10 mouse cellular contexts compared by ENCODE assay signal in genomic region chr12:3856748-3857147, GRCm38 (mm10). TPM values are rescaled to one million over a fixed set of nuclear protein-coding genes. Genes with fewer than 3 reads are reported as not detected.
DNase-seq lines count a peak whose midpoint lies in the region; ATAC-seq and TF ChIP-seq lines count a peak whose summit lies in the region.
"Had no signal": no experiment of that assay in that cellular context is flagged by ENCODE, and none has a peak within 500 bp of the region (broad histone marks: within the 10 kb centered on the region; RNA-seq: fewer than 3 reads in every experiment).

No protein-coding gene starts in this region.

- H3K9me3 ChIP-seq in heart, postnatal 0 days (replicated peaks; ENCODE audit: control insufficient read depth, low read length) = no peaks in the 10 kb centered on the region
- H3K9me3 ChIP-seq in lung, embryonic 14.5 days (ENCODE audit: low read depth, low read length) = no peaks in the 10 kb centered on the region
- no peaks in the 10 kb centered on the region for H3K9me3 ChIP-seq in liver, embryonic 11.5 days (ENCODE audit: control insufficient read depth, low read length)
- H3K9me3 ChIP-seq: intestine, embryonic 15.5 days; neural tube, embryonic 12.5 days had no signal

- peak overlapping the region; percentile 35 for H3K9ac ChIP-seq in heart, postnatal 0 days (replicated peaks; ENCODE audit: low read depth, low read length)
- no peak overlapping the region for H3K9ac ChIP-seq in lung, embryonic 14.5 days
- H3K9ac ChIP-seq in liver, embryonic 11.5 days (ENCODE audit: low read depth, low read length) = no peak overlapping the region
- H3K9ac ChIP-seq: neural tube, embryonic 12.5 days had no signal

- WGBS in heart, postnatal 0 days = 42% methylated on average over 2 of the region's 2 CpGs
- 67% methylated on average over 2 of the region's 2 CpGs for WGBS in lung, embryonic 14.5 days
- WGBS in liver, embryonic 11.5 days = 48% methylated on average over 2 of the region's 2 CpGs
- WGBS in olfactory bulb, adult 2 months = 56% methylated on average over 2 of the region's 2 CpGs

- no peaks in the 10 kb centered on the region for H3K27me3 ChIP-seq in heart, postnatal 0 days (ENCODE audit: control insufficient read depth, insufficient read depth, low read length)
- no peaks in the 10 kb centered on the region for H3K27me3 ChIP-seq in lung, embryonic 14.5 days (ENCODE audit: insufficient read depth, low read length)
- no peaks in the 10 kb centered on the region for H3K27me3 ChIP-seq in liver, embryonic 11.5 days (replicated peaks; ENCODE audit: control insufficient read depth, insufficient read depth, low read length)
- H3K27me3 ChIP-seq: intestine, embryonic 15.5 days; neural tube, embryonic 12.5 days had no signal

- ATAC-seq in heart, postnatal 0 days (ENCODE audit: insufficient read depth, low read depth) = no peak
- no peak for ATAC-seq in lung, embryonic 14.5 days (ENCODE audit: insufficient read depth)
- no peak for ATAC-seq in liver, embryonic 11.5 days (replicated peaks; ENCODE audit: low FRiP score)

- DNase-seq in heart, postnatal 0 days (ENCODE audit: low spot score) = no peak
- no peak for DNase-seq in heart, postnatal 36 days
- no peak for DNase-seq in lung, embryonic 14.5 days
- DNase-seq in lung, postnatal 10 days = no peak
- no peak for DNase-seq in liver, embryonic 11.5 days (ENCODE audit: low spot score)
- no peak for DNase-seq in embryo, embryonic 10.5 days (ENCODE audit: low spot score)
- DNase-seq: thymus, postnatal 36 days had no signal

- peak overlapping the region; percentile 96 for H3K27ac ChIP-seq in heart, postnatal 0 days (ENCODE audit: low read depth)
- H3K27ac ChIP-seq in lung, embryonic 14.5 days (ENCODE audit: low read depth) = peak overlapping the region; percentile 9; the same call in 1 of the 2 replicates
- H3K27ac ChIP-seq in liver, embryonic 11.5 days (ENCODE audit: low read depth, low read length) = 0 out of 2 replicates have a peak overlapping the region, but pooled peaks have one; percentile 62
- H3K27ac ChIP-seq in olfactory bulb, adult 2 months (ENCODE audit: insufficient read depth, low read depth, low read length) = peak overlapping the region; percentile 94; the same call in 1 of the 2 replicates
- H3K27ac ChIP-seq: neural tube, embryonic 12.5 days had no signal

- H3K4me2 ChIP-seq in heart, postnatal 0 days (ENCODE audit: low read depth, low read length) = peak overlapping the region; percentile 32; the same call in 1 of the 2 replicates
- no peak overlapping the region for H3K4me2 ChIP-seq in lung, embryonic 14.5 days
- no peak overlapping the region for H3K4me2 ChIP-seq in liver, embryonic 11.5 days
- H3K4me2 ChIP-seq: neural tube, embryonic 12.5 days had no signal

- TF ChIP-seq EP300 in heart, postnatal 0 days (IDR thresholded peaks at IDR 0.05; ENCODE audit: low read depth) = no peak

- H3K36me3 ChIP-seq in heart, postnatal 0 days (replicated peaks; ENCODE audit: control insufficient read depth, insufficient read depth, low read length) = peaks cover 8% of the 10 kb centered on the region
- peaks cover 67% of the 10 kb centered on the region for H3K36me3 ChIP-seq in lung, embryonic 14.5 days (ENCODE audit: insufficient read depth)
- H3K36me3 ChIP-seq in liver, embryonic 11.5 days (ENCODE audit: control insufficient read depth, insufficient read depth, low read length) = peaks cover 3% of the 10 kb centered on the region; the same call in 1 of the 2 replicates

- no peak for TF ChIP-seq POLR2A in olfactory bulb, adult 2 months (IDR thresholded peaks at IDR 0.05; ENCODE audit: insufficient read depth, low read depth, low read length)

- H3K4me1 ChIP-seq in heart, postnatal 0 days (ENCODE audit: control insufficient read depth, insufficient read depth) = peaks cover 35% of the 10 kb centered on the region
- H3K4me1 ChIP-seq in lung, embryonic 14.5 days (ENCODE audit: insufficient read depth) = peaks cover 15% of the 10 kb centered on the region; the same call in 1 of the 2 replicates
- H3K4me1 ChIP-seq in liver, embryonic 11.5 days (replicated peaks; ENCODE audit: control insufficient read depth, insufficient read depth, low read length) = peaks cover 24% of the 10 kb centered on the region
- H3K4me1 ChIP-seq in olfactory bulb, adult 2 months (ENCODE audit: control insufficient read depth, insufficient read depth, low read length) = peaks cover 46% of the 10 kb centered on the region

- TF ChIP-seq CTCF in heart, postnatal 0 days (IDR thresholded peaks at IDR 0.05; ENCODE audit: low read depth) = no peak
- no peak for TF ChIP-seq CTCF in lung, embryonic 14.5 days (IDR thresholded peaks at IDR 0.05; ENCODE audit: low read depth)
- no peak for TF ChIP-seq CTCF in olfactory bulb, adult 2 months (IDR thresholded peaks at IDR 0.05; ENCODE audit: insufficient read depth, low read depth, low read length)

- H3K4me3 ChIP-seq in heart, postnatal 0 days (ENCODE audit: low read depth, low read length) = no peak overlapping the region
- no peak overlapping the region for H3K4me3 ChIP-seq in lung, embryonic 14.5 days (ENCODE audit: low read depth, low read length)
- H3K4me3 ChIP-seq in liver, embryonic 11.5 days (ENCODE audit: low read depth, low read length) = no peak overlapping the region
- H3K4me3 ChIP-seq in olfactory bulb, adult 2 months (ENCODE audit: insufficient read depth, low read depth, low read length) = no peak overlapping the region
- H3K4me3 ChIP-seq: intestine, embryonic 15.5 days; neural tube, embryonic 12.5 days had no signal

- intact Hi-C loops in heart, postnatal 36 days (cut with DNase I) = loop anchor here (1.0 to 2.0 kb wide), 2 partner anchors 14 to 47 kb away; no protein-coding TSS in a partner anchor

RNA-seq across cellular contexts. Expression of gene Dnmt3a, which starts 50.9 kb away (rescaled TPM):
- total RNA-seq in heart, postnatal 0 days (2014; rRNA removed; ENCODE audit: low replicate concordance) = 31.7 and 32.8 TPM in 2 replicates
- 71.5 and 76.0 TPM in 2 replicates for polyA plus RNA-seq in heart, postnatal 0 days (2015; fragmentation: Nextera tagmentation; extraction: Ambion mirVana)
- 10 to 100 TPM; 71.7 to 75.8 TPM for total RNA-seq in heart, postnatal 36 days (2021)
- 88.0 and 95.5 TPM in 2 replicates for polyA plus RNA-seq in lung, embryonic 14.5 days (2014; fragmentation: Nextera tagmentation; extraction: Ambion mirVana)
- polyA plus RNA-seq in liver, embryonic 11.5 days (2014; fragmentation: Nextera tagmentation; extraction: Ambion mirVana) = 73.2 and 73.3 TPM in 2 replicates
- polyA plus RNA-seq in olfactory bulb, adult 2 months (2012; ENCODE audit: insufficient read depth, insufficient read length, low replicate concordance, missing spikeins) = not detected in 2 replicates

Comparison
In these comparisons a context has a peak if more than half of its experiments do, and no peak if none do; other contexts are left out.
1. H3K27ac ChIP-seq: peak in every context shown above with its lines; median percentile 96 in heart, postnatal 0 days; 94 in olfactory bulb, adult 2 months; 62 in liver, embryonic 11.5 days; 9 in lung, embryonic 14.5 days.